Mouse (Mus musculus) c-Kit-positive CD71-positive TER-119-negative erythroid progenitor cells, embryonic 14.5 days (primary cell): Measurements from ENCODE around the gene Gnb1l.

ENCODE experiments used
- DNase-seq: peaks from one replicate; pipeline ENCODE4 v3.0.0-alpha.2; 2013; ENCODE audit warnings: low read depth

The Gnb1l gene

GRCm38 (mm10) chr16:18586906-18587546, 88.5 kb downstream of the Gnb1l start:
- DNase-seq, result no peak

DNA sequence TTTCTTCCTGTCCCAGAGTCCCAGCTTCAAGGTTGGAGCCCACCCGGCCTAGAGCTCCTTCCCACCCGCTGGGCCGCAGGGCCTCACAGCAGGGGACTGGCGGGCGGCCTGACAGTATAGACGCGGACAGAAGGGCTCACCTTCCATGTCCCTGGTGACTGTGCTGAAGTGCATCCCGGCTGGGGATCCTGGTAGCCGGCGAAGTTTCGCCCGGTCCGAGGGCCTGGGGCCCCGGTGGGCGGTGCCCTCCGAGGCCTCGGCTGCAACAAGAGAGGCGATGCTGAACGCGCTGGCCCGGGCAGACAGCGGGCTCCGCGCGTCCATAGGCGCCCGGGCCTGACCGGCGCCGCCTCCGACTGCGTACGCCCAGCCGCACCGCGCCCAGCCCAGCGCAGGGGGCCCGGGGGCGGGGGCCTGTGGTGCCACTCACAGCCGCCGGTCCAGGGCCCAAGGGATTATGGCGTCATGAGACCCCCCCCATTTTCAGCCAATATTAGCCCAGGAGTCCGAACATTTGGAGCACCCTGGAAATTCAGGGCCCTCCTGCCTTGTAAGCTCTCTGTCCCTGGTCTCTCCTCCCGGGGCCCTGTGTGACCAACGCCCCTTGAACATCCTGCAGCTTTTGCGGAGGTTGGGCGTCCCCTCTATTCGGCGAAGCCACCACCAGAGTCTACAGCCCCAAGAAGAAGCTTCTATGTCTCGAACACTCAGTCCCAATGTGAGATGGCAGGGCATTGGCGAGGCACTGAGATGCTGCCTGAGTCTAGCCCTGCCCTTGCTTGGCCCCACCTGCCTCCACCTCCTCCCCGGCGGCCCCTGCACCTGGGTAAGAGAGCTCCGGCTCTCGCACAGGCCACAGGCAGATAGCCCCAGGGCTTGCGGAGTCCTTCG, 89.6 kb downstream of the Gnb1l start:
- DNase-seq, result no peak

DNA sequence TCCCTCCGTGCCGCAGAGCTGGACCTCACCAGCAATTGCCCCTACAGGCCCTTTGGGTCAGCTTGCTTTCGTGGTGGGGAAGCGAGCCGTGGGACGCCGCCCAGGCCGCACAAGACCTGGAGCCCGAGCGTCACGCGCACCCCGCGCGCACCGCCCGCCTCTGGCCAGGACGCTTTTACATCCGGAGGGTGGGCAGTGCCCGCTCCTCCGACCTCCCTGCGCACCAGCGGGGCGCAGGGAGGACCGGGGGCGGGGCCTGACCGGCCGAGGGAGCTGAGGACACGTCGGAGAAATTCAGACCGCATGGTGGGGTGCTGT, 90.2 kb downstream of the Gnb1l start:
- DNase-seq, result no peak

GRCm38 (mm10) chr16:18589080-18589621, 90.6 kb downstream of the Gnb1l start:
- DNase-seq, result no peak

- no peak for DNase-seq
These were observed 91.6 kb downstream of the Gnb1l start, which contains the start of gene Tbx1 for GRCm38 (mm10) chr16:18589804-18590790. Gene Tbx1 (minus strand): TSS chr16:18590671.

DNA sequence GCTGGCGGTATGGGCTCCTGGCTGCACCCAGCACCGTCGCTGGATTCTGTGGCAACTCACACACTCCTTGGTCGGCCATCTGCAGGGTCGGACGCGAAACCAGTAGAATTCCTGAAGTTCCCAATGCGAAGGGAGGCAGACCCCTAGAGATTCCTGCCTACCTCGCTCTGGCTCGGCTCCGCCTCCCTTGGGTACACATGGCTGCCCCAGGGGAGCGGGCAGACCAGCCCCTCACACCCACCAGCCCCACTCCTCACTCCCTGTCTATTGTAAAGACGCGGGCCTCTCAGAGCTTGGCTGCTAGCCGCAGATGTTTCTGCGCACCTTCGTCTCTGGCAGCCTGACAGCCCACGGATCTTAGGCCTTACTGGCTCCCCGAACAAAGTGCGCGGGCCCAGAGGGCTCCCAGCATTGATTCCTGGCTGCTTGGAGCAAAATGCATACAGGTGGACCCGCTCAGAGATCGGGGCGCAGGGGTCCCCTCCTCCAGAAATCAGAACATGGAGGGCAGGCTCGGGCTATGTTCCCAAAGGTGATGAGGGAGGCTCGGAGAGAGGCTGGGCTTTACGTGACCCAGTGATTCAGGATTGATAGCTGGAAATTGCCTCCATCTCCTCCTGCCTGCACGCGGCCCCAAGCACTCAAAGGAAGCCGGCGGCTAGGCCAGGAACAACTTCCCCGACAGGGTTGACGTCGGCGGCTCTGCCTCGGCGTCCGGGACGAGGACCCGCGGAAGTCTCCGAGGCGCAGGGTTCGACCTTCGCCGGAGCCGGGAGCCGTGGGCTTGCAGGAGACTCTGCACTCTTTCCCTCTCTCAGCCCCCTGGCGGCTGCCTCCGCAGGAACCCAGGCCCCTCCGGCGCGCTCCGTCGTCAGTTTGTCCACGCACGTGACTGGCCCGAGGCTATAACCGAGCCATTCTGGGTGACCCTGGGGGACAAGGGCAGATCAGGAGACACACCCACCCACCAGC, 92.8 kb downstream of the Gnb1l start:
- DNase-seq, result no peak

- DNase-seq, result no peak
These were observed 95.4 kb downstream of the Gnb1l start for GRCm38 (mm10) chr16:18593930-18594329.

GRCm38 (mm10) chr16:18596255-18596654, 97.7 kb downstream of the Gnb1l start:
- DNase-seq, result no peak

- DNase-seq, result no peak
These were observed 99.5 kb downstream of the Gnb1l start for GRCm38 (mm10) chr16:18598006-18598405.

DNA sequence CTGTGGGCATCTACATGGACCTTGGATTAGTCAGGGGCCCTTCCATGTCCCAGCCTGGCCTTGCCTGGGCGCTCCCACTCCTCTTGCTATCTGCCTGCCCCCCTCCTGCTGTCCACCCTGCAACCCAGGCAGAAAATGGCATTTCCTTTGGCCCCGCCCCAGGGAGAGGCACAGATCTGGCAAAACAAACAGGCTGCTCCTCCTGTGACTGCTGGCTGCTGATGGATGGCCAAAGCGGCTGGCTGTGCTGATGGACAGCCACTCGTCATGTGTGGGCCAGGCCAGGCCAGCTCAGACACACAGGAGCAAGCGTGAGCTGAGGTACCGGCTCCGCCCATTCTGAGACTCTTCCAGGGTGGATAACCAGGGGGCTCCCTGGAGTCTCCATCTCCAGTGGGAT, 102.9 kb downstream of the Gnb1l start:
- no peak for DNase-seq

DNA sequence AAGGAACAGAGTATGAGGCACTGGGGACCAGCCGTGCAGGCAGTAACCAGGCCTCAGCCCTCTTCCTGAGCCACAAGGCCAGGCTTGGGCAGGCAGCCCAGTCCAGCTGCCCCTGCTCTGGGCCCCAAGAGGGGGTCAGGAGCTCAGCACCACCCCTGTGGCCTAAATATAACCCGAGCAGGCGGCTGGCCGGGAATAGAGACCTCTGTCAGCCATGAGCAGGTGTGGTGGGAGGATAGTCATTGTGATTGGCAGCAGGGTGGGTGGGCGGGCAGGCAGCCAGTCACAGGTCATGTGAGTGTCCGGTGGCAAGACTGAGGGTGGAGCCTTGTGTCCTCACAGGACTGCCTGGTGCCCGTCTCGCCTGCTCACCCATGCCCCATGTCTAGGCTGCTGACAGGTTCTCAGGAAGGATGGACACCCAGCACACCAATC, 105.8 kb downstream of the Gnb1l start:
- no peak for DNase-seq

DNA sequence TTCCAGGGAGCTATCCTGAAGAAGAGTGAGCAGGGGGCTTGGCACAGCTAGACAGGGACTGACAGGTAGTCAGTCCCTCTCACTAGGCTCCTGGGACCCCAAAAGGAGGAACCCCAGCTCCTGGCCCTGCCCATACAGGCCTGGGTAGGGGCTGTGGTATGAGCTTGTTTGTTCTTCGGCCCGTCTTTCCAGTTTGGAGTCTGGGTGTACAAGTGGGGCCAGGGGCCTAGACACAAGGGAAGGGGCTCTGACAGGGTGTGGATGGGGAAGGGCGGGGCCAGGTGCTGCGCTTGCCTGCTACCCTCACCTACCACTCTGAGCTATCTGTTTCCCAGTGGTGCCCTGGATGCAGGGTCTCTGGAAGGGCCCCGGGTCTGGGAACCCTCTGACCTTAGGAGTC, 107.2 kb downstream of the Gnb1l start:
- DNase-seq, result no peak

DNA sequence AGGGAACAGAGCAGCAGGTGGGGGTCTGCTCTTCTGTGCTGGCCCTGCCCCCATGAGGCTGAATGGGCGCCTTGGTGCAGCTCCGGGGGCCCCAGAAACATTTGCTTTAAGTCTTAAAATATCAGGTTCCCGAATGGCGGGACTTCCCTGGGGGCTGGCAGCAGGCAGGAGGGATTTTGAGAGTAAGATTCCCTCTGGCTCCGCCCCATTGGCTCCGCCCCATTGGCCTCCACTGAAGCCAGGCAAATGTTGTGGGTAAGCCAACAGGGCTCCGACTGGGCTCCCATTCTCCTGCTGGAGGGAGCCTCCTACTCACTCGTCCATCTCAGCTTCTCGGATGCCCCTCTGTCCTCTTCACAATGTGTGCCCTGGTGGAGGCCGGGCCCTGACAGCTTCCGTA, 109.7 kb downstream of the Gnb1l start:
- DNase-seq, result no peak

DNA sequence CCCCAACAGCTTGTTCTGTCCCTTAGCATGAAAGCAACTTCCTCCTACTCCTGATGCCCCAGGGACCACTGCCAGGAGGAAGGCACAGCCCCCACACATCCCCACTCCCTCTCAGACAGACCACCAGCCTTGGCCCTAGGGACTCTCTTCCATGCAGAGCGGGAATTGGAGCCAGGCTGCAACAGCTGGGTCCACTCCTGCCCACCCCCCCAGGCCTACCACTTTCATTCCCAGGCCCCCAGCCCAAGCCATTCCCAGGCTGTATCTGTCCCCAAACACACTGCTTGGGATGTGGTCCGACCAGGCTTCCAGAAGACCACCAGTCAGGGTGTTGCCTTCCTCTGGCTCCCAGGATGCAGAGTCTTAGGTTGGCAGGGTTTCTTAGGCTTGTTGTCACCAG, 110.6 kb downstream of the Gnb1l start:
- DNase-seq, result no peak

GRCm38 (mm10) chr16:18611752-18612151, 113.2 kb downstream of the Gnb1l start:
- DNase-seq, result no peak

DNA sequence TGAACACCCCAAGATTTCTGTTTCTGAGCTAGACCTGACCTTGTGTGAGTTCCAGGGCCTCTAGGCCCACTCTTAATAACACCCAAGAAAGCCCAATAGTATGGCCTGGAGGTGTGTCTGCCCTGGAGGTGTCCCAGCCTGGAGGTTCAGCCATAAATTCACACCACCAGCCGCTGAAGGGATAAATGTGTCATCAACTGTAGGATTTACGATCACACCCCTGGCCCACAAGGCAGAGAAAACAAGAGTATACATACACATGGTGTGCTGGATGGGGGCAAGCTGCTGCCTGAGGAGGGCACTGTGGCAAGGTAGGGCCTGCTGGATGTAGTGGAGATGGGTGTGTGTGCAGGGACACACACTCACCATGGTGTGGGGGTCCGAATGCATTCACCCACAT, 114.8 kb downstream of the Gnb1l start:
- DNase-seq, result no peak
